Mouse (Mus musculus): ENCODE measurements around the gene Gm49721. TPM values are rescaled to one million over a fixed set of nuclear protein-coding genes. Genes with fewer than 3 reads are reported as not detected.
"Not testable (repeated sequence)": the region's sequence is repeated elsewhere in the genome, so short reads cannot be mapped to it uniquely, and the experiment has no call there.

Gm49721 gene
- total RNA-seq, 2 experiments from 2014 or later, result 0.55 TPM; not detected in 1

GRCm38 (mm10) chr17:6980144-6980543 is 1.4 kb downstream of the Gm49721 start:
- DNase-seq, result not testable (repeated sequence)

GRCm38 (mm10) chr17:6986118-6986517 is 7.4 kb downstream of the Gm49721 start:
- DNase-seq, result not testable (repeated sequence)

- DNase-seq, result not testable (repeated sequence)
Observed at GRCm38 (mm10) chr17:6995504-6995903, 16.8 kb downstream of the Gm49721 start.

- not testable (repeated sequence) for DNase-seq
Observed at GRCm38 (mm10) chr17:6996826-6997225, 18.1 kb downstream of the Gm49721 start.

- not testable (repeated sequence) for DNase-seq
Observed at GRCm38 (mm10) chr17:6997778-6998490, 19.2 kb downstream of the Gm49721 start.

GRCm38 (mm10) chr17:7001790-7002585 is 23.3 kb downstream of the Gm49721 start:
- not testable (repeated sequence) for DNase-seq

GRCm38 (mm10) chr17:7003392-7003791 is 24.7 kb downstream of the Gm49721 start:
- not testable (repeated sequence) for DNase-seq

GRCm38 (mm10) chr17:7005646-7006045 is 26.9 kb downstream of the Gm49721 start:
- DNase-seq, result not testable (repeated sequence)

- not testable (repeated sequence) for DNase-seq
Observed at GRCm38 (mm10) chr17:7008885-7009284, 30.2 kb downstream of the Gm49721 start.

GRCm38 (mm10) chr17:7009440-7009839 is 30.7 kb downstream of the Gm49721 start:
- DNase-seq, result not testable (repeated sequence)

- not testable (repeated sequence) for DNase-seq
Observed at GRCm38 (mm10) chr17:7009901-7010300, 31.2 kb downstream of the Gm49721 start.

GRCm38 (mm10) chr17:7014190-7014589 is 35.5 kb downstream of the Gm49721 start:
- not testable (repeated sequence) for DNase-seq

- DNase-seq, result not testable (repeated sequence)
Observed at GRCm38 (mm10) chr17:7025257-7025656, 46.6 kb downstream of the Gm49721 start, which contains the start of gene Gm1604a. TSS of gene Gm1604a (plus strand) at chr17:7025568.

GRCm38 (mm10) chr17:7025764-7026346 is 47.2 kb downstream of the Gm49721 start:
- DNase-seq, result not testable (repeated sequence)

GRCm38 (mm10) chr17:7030204-7030603 is 51.5 kb downstream of the Gm49721 start:
- not testable (repeated sequence) for DNase-seq

GRCm38 (mm10) chr17:7030622-7031174 is 52.0 kb downstream of the Gm49721 start:
- DNase-seq, result not testable (repeated sequence)

GRCm38 (mm10) chr17:7033192-7034166 is 54.8 kb downstream of the Gm49721 start:
- not testable (repeated sequence) for DNase-seq

GRCm38 (mm10) chr17:7068997-7069539 is 90.4 kb downstream of the Gm49721 start:
- not testable (repeated sequence) for DNase-seq

GRCm38 (mm10) chr17:7069561-7070240 is 91.0 kb downstream of the Gm49721 start:
- not testable (repeated sequence) for DNase-seq

- peak; percentile 60 for DNase-seq
Observed at GRCm38 (mm10) chr17:7074494-7074893, 95.8 kb downstream of the Gm49721 start.
